Mouse (Mus musculus) 416B (cell line): Measurements from ENCODE around the gene Zfp575.
A peak's percentile ranks its signal among the peaks of the same experiment; 100 is the strongest.
"Not testable (repeated sequence)": the region's sequence is repeated elsewhere in the genome, so short reads cannot be mapped to it uniquely, and the experiment has no call there.

ENCODE experiments used
- DNase-seq: peaks from one replicate; pipeline ENCODE4 v3.0.0; 2011; ENCODE audit warnings: low read depth

The Zfp575 gene

GRCm38 (mm10) chr7:24587330-24588105 is at the start of gene Zfp575, which contains the start of gene Ethe1:
TSS of gene Zfp575 (minus strand) at chr7:24587641.
TSS of gene Ethe1 (plus strand) at chr7:24587543.
- DNase-seq, result no peak

GRCm38 (mm10) chr7:24637046-24637445 is 49.6 kb upstream of the Zfp575 start:
- DNase-seq, result no peak

- DNase-seq, result no peak
These were observed 48.8 kb upstream of the Zfp575 start, which contains the start of gene Lypd3 for GRCm38 (mm10) chr7:24636264-24636663. TSS of gene Lypd3 (plus strand) at chr7:24636550.

- no peak for DNase-seq
These were observed 42.9 kb upstream of the Zfp575 start for GRCm38 (mm10) chr7:24630116-24630880.

- no peak for DNase-seq
These were observed 42.2 kb upstream of the Zfp575 start for GRCm38 (mm10) chr7:24629672-24630071.

GRCm38 (mm10) chr7:24628685-24629610 is 41.5 kb upstream of the Zfp575 start:
- peak; percentile 55 for DNase-seq

GRCm38 (mm10) chr7:24622967-24623366 is 35.5 kb upstream of the Zfp575 start:
- no peak for DNase-seq

GRCm38 (mm10) chr7:24621193-24621592 is 33.8 kb upstream of the Zfp575 start:
- no peak for DNase-seq

- DNase-seq, result no peak
These were observed 32.4 kb upstream of the Zfp575 start for GRCm38 (mm10) chr7:24619671-24620397.

- DNase-seq, result not testable (repeated sequence)
These were observed 30.9 kb upstream of the Zfp575 start for GRCm38 (mm10) chr7:24618374-24618773.

GRCm38 (mm10) chr7:24617763-24618162 is 30.3 kb upstream of the Zfp575 start:
- DNase-seq, result peak; percentile 88

- DNase-seq, result peak; percentile 94
These were observed 27.4 kb upstream of the Zfp575 start for GRCm38 (mm10) chr7:24614816-24615215.

- no peak for DNase-seq
These were observed 25.0 kb upstream of the Zfp575 start for GRCm38 (mm10) chr7:24612308-24612910.

- no peak for DNase-seq
These were observed 24.3 kb upstream of the Zfp575 start for GRCm38 (mm10) chr7:24611709-24612108.

- no peak for DNase-seq
These were observed 23.5 kb upstream of the Zfp575 start for GRCm38 (mm10) chr7:24610879-24611494.

GRCm38 (mm10) chr7:24610144-24610878 is 22.9 kb upstream of the Zfp575 start, which contains the start of gene Phldb3:
TSS of gene Phldb3 (plus strand) at chr7:24610763.
- DNase-seq, result no peak

- no peak for DNase-seq
These were observed 21.1 kb upstream of the Zfp575 start for GRCm38 (mm10) chr7:24608561-24608960.

GRCm38 (mm10) chr7:24608017-24608416 is 20.6 kb upstream of the Zfp575 start:
- peak; percentile 47 for DNase-seq

GRCm38 (mm10) chr7:24606046-24606445 is 18.6 kb upstream of the Zfp575 start:
- DNase-seq, result no peak

GRCm38 (mm10) chr7:24605561-24605960 is 18.1 kb upstream of the Zfp575 start:
- no peak for DNase-seq
